Mouse (Mus musculus): Measurements from ENCODE around the gene Myh7b. TPM values are rescaled to one million over a fixed set of nuclear protein-coding genes. Genes with fewer than 3 reads are reported as not detected.

Myh7b gene
- polyA plus RNA-seq, 1 experiment from 2014 or later: 2.7 TPM

GRCm38 (mm10) chr2:155628519-155628918 is 17.5 kb downstream of the Myh7b start:
- no peak overlapping the region for H3K4me2 ChIP-seq (replicated peaks; ENCODE audit: low read depth)
- H3K9ac ChIP-seq (ENCODE audit: low read depth, low read length): no peak overlapping the region
- H3K4me1 ChIP-seq (replicated peaks; ENCODE audit: control insufficient read depth, insufficient read depth, low read length): 0 out of 2 replicates have a peak, but pooled peaks cover 5% of the 10 kb centered on the region
- 93% methylated on average over 13 of the region's 13 CpGs for WGBS
- no peaks in the 10 kb centered on the region for H3K9me3 ChIP-seq (ENCODE audit: control insufficient read depth)
- no peak overlapping the region for H3K27ac ChIP-seq (ENCODE audit: low read depth, low read length)
- peaks cover 35% of the 10 kb centered on the region for H3K36me3 ChIP-seq (ENCODE audit: control insufficient read depth, insufficient read depth)
- no peak for TF ChIP-seq CTCF (IDR thresholded peaks at IDR 0.05; ENCODE audit: low read depth)
- no peak for ATAC-seq
- H3K4me3 ChIP-seq (ENCODE audit: low read depth, low read length): no peak overlapping the region
- 0 out of 2 replicates have a peak, but pooled peaks cover 7% of the 10 kb centered on the region for H3K27me3 ChIP-seq (replicated peaks; ENCODE audit: control insufficient read depth, insufficient read depth, low read length)

DNA sequence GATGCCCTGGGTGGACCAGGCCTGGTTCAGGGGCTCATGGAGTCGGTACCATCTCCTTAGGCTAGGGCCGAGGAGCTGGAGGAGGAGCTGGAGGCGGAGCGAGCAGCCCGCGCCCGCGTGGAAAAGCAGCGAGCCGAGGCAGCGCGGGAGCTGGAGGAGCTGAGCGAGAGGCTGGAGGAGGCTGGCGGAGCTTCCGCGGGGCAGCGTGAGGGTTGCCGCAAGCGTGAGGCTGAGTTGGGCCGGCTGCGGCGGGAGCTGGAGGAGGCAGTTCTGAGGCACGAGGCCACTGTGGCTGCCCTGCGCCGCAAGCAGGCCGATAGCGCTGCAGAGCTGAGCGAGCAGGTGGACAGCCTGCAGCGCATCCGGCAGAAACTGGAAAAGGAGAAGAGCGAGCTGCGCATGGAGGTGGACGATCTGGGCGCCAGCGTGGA is 18.2 kb downstream of the Myh7b start:
- TF ChIP-seq CTCF (IDR thresholded peaks at IDR 0.05; ENCODE audit: low read depth): peak; percentile 15; the same call in 1 of the 2 replicates
- Histone ChIP-seq H3K9ac (ENCODE audit: low read depth, low read length) (no peak overlapping the region), H3K9me3 (ENCODE audit: control insufficient read depth) (no peaks in the 10 kb centered on the region), H3K27ac (ENCODE audit: low read depth, low read length) (no peak overlapping the region), H3K4me3 (ENCODE audit: low read depth, low read length) (peak overlapping the region; percentile 32), H3K27me3 (replicated peaks; ENCODE audit: control insufficient read depth, insufficient read depth, low read length) (0 out of 2 replicates have a peak, but pooled peaks cover 7% of the 10 kb centered on the region), H3K36me3 (ENCODE audit: control insufficient read depth, insufficient read depth) (peaks cover 42% of the 10 kb centered on the region), H3K4me2 (replicated peaks; ENCODE audit: low read depth) (peak overlapping the region; percentile 67), H3K4me1 (replicated peaks; ENCODE audit: control insufficient read depth, insufficient read depth, low read length) (0 out of 2 replicates have a peak, but pooled peaks cover 5% of the 10 kb centered on the region)
- no peak for ATAC-seq
- 5% methylated on average over 31 of the region's 35 CpGs for WGBS

- H3K36me3 ChIP-seq (ENCODE audit: control insufficient read depth, insufficient read depth): peaks cover 51% of the 10 kb centered on the region
- ATAC-seq: no peak
- H3K9me3 ChIP-seq (ENCODE audit: control insufficient read depth): no peaks in the 10 kb centered on the region
- H3K4me3 ChIP-seq (ENCODE audit: low read depth, low read length): no peak overlapping the region
- WGBS: 82% methylated on average over 20 of the region's 20 CpGs
- H3K27ac ChIP-seq (ENCODE audit: low read depth, low read length): no peak overlapping the region
- H3K27me3 ChIP-seq (replicated peaks; ENCODE audit: control insufficient read depth, insufficient read depth, low read length): 0 out of 2 replicates have a peak, but pooled peaks cover 7% of the 10 kb centered on the region
- no peak overlapping the region for H3K4me2 ChIP-seq (replicated peaks; ENCODE audit: low read depth)
- H3K4me1 ChIP-seq (replicated peaks; ENCODE audit: control insufficient read depth, insufficient read depth, low read length): 0 out of 2 replicates have a peak, but pooled peaks cover 5% of the 10 kb centered on the region
- no peak overlapping the region for H3K9ac ChIP-seq (ENCODE audit: low read depth, low read length)
- no peak for TF ChIP-seq CTCF (IDR thresholded peaks at IDR 0.05; ENCODE audit: low read depth)
These were observed 19.1 kb downstream of the Myh7b start for GRCm38 (mm10) chr2:155630153-155630552.

DNA sequence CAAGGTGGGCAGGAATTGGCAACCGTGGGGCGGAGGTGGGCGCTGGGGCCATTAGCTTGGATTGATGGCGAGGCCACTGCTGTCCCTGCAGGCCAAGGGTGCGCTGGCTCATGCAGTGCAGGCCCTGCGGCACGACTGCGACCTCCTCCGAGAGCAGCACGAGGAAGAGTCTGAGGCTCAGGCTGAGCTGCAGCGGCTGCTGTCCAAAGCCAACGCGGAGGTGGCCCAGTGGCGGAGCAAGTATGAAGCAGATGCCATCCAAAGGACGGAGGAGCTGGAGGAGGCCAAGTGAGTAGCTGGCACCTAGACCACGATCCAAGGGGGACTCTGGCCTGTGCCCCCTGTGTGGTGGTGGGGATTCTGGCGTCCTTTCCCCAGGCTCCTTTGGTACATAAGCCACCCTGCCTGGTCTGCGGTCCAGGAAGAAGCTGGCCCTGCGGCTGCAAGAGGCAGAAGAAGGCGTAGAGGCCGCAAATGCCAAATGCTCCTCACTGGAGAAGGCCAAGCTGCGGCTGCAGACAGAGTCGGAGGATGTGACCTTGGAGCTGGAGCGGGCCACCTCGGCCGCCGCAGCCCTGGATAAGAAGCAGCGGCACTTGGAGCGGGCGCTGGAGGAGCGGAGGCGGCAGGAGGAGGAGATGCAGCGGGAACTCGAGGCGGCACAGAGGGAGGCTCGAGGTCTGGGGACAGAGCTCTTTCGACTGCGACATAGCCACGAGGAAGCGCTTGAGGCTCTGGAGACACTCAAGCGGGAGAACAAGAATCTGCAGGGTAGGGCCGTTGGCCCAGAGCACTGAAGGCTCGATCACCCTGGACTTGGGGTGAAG is 19.8 kb downstream of the Myh7b start:
- Histone ChIP-seq H3K9ac (ENCODE audit: low read depth, low read length) (no peak overlapping the region), H3K9me3 (ENCODE audit: control insufficient read depth) (no peaks in the 10 kb centered on the region), H3K36me3 (ENCODE audit: control insufficient read depth, insufficient read depth) (peaks cover 58% of the 10 kb centered on the region), H3K4me3 (ENCODE audit: low read depth, low read length) (no peak overlapping the region), H3K27me3 (replicated peaks; ENCODE audit: control insufficient read depth, insufficient read depth, low read length) (0 out of 2 replicates have a peak, but pooled peaks cover 7% of the 10 kb centered on the region), H3K4me2 (replicated peaks; ENCODE audit: low read depth) (no peak overlapping the region), H3K4me1 (replicated peaks; ENCODE audit: control insufficient read depth, insufficient read depth, low read length) (0 out of 2 replicates have a peak, but pooled peaks cover 5% of the 10 kb centered on the region), H3K27ac (ENCODE audit: low read depth, low read length) (no peak overlapping the region)
- WGBS: 58% methylated on average over 43 of the region's 43 CpGs
- no peak for TF ChIP-seq CTCF (IDR thresholded peaks at IDR 0.05; ENCODE audit: low read depth)
- ATAC-seq: no peak

- no peak overlapping the region for H3K4me2 ChIP-seq (replicated peaks; ENCODE audit: low read depth)
- H3K9me3 ChIP-seq (ENCODE audit: control insufficient read depth): no peaks in the 10 kb centered on the region
- TF ChIP-seq CTCF (IDR thresholded peaks at IDR 0.05; ENCODE audit: low read depth): no peak
- H3K4me1 ChIP-seq (replicated peaks; ENCODE audit: control insufficient read depth, insufficient read depth, low read length): 0 out of 2 replicates have a peak, but pooled peaks cover 5% of the 10 kb centered on the region
- H3K4me3 ChIP-seq (ENCODE audit: low read depth, low read length): no peak overlapping the region
- H3K36me3 ChIP-seq (ENCODE audit: control insufficient read depth, insufficient read depth): peaks cover 73% of the 10 kb centered on the region
- no peak for ATAC-seq
- 0 out of 2 replicates have a peak, but pooled peaks cover 7% of the 10 kb centered on the region for H3K27me3 ChIP-seq (replicated peaks; ENCODE audit: control insufficient read depth, insufficient read depth, low read length)
- no peak overlapping the region for H3K27ac ChIP-seq (ENCODE audit: low read depth, low read length)
- 82% methylated on average over 29 of the region's 30 CpGs for WGBS
- H3K9ac ChIP-seq (ENCODE audit: low read depth, low read length): no peak overlapping the region
These were observed 21.3 kb downstream of the Myh7b start for GRCm38 (mm10) chr2:155632138-155632936.

DNA sequence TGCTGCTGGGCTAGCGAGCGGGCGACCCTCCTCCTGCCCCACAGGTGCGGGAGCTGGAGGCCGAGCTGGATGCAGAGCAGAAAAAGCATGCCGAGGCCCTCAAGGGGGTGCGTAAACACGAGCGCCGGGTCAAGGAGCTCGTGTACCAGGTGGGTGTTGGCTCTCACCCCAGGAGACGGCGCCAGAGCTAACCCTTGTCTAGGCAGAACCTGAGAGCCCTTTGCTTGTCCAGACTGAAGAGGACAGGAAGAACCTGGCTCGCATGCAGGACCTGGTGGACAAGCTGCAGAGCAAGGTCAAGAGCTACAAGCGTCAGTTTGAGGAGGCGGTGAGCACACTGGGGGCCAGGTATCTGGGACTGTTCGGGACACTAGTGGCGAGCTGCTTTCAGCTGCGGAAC is 22.1 kb downstream of the Myh7b start:
- WGBS: 60% methylated on average over 19 of the region's 19 CpGs

More for the DNA sequence above, 22.1 kb downstream of the Myh7b start:
- Histone ChIP-seq H3K4me1 (replicated peaks; ENCODE audit: control insufficient read depth, insufficient read depth, low read length) (0 out of 2 replicates have a peak, but pooled peaks cover 5% of the 10 kb centered on the region), H3K9ac (ENCODE audit: low read depth, low read length) (no peak overlapping the region), H3K9me3 (ENCODE audit: control insufficient read depth) (no peaks in the 10 kb centered on the region), H3K4me3 (ENCODE audit: low read depth, low read length) (no peak overlapping the region), H3K36me3 (ENCODE audit: control insufficient read depth, insufficient read depth) (peaks cover 81% of the 10 kb centered on the region), H3K4me2 (replicated peaks; ENCODE audit: low read depth) (no peak overlapping the region), H3K27ac (ENCODE audit: low read depth, low read length) (no peak overlapping the region; the same call in 1 of the 2 replicates), H3K27me3 (replicated peaks; ENCODE audit: control insufficient read depth, insufficient read depth, low read length) (0 out of 2 replicates have a peak, but pooled peaks cover 7% of the 10 kb centered on the region)
- TF ChIP-seq CTCF (IDR thresholded peaks at IDR 0.05; ENCODE audit: low read depth): no peak
- ATAC-seq: no peak

Data from intestine, postnatal 0 days (tissue).